Mouse (Mus musculus) frontal cortex, adult 2 months (tissue): ENCODE results near the gene Zmynd12. TPM values are rescaled to one million over a fixed set of nuclear protein-coding genes. Genes with fewer than 3 reads are reported as not detected.

Source experiments
- DNase-seq, 2 experiments: peaks; one replicate each; pipeline ENCODE4 v3.0.0; 2022; ENCODE audit warnings: low spot score in 1 of 2; ENCODE audit errors: extremely low spot score in 1 of 2
- polyA plus RNA-seq: library from polyadenylated mRNA; depleted of rRNA; stranded (reverse); fragments of >200 nt; gene quantifications from 2 replicates; pipeline ENCODE4 v1.2.3, GENCODE M21; 2012

Gene Zmynd12
- polyA plus RNA-seq, 1 experiment: 0.88 TPM

DNA sequence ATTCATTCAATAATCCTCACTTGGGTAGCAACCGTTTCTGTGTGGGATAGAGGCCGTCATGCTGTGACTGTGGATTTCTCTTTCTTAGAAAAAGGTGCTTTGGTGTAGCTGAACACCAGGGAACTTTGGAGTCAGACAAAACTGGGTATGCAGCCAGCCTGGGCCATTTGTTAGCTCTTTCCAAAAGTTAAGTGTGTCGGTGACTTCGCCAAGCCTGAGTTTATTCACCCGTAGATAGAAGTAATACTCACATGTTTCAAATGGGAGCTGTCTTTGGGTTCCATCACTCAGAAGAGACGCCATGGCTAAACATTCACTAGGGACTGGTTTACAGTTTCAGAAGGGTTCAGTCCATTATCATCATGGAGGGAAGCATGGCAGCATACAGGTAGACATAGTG, 24.6 kb downstream of the Zmynd12 start:
- no peak for DNase-seq

DNA sequence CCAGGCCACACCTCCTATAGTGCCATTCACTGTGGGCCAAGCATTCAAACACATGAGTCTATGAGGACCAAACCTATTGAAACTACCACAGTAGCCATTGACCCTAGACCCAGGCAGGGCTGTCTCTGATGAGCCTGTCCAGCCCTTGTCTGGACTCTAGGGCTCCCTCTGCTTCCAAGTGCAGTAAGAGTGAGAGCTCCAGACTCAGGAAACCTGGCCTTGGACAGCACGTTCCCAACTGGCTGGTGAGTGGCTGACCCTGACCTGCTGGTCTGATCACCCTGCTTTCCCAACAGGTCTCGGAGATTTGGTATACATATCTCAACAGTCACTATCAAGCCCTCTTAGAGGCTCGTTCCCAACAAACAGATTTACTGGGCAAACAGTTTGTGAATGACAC, 25.2 kb downstream of the Zmynd12 start:
- DNase-seq: no peak

DNA sequence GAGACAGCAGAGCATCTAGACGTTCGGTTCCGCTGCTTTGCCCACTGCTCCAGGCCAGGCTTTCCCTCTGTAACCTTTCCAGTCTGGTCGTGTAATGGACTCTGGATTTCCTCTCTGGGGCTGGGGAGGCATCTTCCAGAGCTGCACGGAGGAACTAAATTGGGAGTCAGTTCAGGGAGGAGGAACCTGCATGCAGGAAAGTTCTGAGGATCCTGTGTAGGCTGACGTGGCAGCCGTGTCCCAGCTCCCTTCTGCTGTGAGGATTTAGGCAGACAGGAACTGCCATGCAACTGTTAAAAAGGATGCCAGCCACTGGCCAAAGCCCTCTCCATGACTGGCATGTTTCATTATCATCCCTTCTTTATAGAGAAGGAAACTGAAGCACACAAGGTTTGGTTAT, 27.8 kb downstream of the Zmynd12 start:
- DNase-seq: no peak

DNA sequence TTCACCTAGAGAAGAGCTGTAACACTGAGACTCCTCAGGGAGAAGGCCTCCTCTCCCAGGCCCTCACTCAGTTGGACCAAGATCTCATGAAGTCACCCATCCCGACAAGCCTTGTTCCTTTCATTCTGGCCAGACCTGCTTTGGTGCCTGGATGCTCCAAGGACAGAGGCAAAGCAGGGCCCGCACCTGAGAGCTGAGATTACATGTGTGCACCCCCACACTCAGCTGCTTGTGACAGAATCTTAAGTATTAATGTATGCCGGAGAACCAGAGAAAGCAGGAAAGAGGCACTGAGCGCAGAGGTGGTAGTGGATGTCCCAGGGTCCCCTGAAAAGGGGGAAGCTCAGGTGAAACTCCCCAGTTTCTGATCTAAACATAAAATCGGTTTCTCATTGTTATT, 30.5 kb downstream of the Zmynd12 start:
- DNase-seq: no peak

DNA sequence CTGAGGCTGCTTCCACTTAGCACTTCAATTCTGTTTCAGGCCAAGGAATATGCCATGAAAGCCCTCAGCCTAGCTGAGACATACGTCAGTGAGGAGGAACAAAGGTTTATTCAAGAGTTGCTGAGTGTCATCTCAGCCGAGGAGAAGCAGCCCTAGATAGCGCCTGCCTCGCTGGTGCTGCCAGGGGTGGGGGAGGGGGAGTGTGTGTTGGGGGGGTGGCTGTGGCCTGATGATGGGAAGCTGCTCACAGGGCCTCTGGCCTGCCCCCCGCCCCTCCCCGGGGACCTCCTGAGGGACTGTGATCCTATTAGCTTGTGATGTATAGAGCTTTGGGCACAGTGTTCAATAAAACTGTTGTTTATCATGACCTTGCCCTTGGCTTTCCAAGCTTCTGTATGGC, 30.9 kb downstream of the Zmynd12 start:
- no peak for DNase-seq

DNA sequence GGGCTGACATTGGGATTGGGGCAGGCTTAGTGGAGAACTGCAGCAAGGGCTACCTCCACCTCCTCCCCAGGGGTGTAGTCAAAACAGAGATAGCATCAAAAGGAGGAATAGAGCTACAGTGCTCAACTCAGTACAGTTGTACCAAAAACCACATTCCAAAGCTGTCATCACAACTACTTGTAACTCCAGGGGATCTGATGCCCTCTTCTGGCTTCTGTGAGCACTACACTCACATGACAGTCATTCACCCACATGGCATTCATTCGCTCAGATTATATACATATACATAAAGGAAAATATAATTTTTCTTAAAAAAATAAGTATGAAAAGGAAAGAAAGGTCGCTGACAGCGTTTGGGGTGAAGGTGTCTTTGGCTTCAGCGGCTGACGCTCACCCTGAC, 37.7 kb downstream of the Zmynd12 start:
- DNase-seq: peak in 1 of 2 experiments; percentile 55

DNA sequence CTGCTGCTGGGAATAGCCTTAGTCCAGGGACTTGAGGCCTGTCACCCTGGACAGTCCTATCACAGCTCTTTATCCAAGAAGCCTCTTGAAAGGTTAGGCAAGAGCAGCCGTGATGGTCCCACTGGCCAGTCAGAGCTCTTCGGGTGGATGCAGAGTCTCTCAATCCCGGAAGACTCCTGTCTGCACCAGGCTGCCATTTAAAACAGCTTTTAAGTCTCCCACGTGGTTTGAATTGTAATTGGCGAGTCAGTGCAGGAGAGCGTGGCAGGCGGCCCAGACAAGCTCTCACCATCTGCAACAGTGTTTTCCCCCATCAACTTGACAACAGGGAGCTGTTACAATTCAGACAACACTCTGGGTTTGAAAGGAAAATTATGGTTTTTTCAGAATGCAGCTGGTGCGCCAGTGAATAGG, 38.1 kb downstream of the Zmynd12 start:
- DNase-seq: peak; percentile 71 to 89

DNA sequence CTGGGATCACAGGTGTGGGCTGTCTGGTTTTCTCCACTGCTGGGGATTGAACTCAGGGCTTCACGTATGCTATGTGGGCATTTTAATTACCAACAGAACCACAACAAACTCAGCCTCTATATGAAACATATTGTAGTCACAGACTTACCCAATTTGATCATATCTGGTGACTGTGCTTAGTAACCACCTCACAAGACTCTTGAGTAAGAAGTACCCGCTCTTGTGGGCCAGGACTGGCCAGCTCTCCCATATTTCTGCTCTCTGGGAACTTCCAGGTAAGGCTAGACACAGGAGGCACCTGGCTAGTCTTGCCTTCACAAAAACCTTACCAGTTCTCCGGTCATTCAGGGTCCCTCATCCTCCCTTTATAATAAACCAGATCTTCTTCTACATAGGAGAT, 39.8 kb downstream of the Zmynd12 start:
- no peak for DNase-seq

DNA sequence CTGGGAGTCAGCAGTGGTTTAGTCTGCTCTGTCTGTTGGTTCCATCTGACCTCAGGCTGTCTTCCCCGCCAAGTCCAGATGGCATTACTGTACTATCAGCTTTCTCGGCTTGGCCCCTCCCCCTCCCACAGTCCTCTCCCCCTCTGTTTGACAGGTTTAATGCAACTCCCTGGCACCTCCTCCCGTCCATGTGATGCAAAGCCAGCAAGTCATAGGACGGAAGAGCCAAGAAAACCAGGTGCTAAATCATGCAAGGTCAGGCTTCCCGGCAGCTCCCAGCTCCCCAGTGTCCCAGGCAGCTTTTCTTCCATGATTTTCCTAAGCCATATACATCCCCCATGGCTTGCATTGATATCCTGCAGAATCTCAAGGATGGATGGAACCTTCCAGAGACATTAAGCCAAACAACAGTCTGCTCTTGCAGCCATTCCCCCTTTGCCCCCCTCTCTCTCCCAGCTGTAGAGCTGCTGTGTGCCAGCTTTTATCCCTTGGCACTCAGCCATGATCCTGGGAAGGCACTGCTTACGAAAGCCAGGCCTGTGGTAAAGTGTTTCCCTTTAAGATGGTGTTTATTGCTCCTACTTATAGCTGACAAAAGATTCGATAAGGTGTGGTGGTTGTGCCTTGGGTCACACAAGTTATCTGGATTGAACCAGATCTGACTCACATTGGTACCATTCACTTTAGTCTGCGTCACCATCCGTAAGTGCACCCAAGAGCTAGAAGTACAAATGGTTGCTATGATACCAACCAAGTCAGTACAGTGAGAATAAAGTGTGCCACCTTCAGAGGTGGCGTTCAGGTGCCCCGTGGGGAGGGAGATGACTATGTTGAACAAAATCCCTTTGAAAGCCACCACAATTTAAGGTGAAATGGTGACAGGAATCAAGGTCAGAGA, 40.5 kb downstream of the Zmynd12 start:
- DNase-seq: peak in 1 of 2 experiments; percentile 28

DNA sequence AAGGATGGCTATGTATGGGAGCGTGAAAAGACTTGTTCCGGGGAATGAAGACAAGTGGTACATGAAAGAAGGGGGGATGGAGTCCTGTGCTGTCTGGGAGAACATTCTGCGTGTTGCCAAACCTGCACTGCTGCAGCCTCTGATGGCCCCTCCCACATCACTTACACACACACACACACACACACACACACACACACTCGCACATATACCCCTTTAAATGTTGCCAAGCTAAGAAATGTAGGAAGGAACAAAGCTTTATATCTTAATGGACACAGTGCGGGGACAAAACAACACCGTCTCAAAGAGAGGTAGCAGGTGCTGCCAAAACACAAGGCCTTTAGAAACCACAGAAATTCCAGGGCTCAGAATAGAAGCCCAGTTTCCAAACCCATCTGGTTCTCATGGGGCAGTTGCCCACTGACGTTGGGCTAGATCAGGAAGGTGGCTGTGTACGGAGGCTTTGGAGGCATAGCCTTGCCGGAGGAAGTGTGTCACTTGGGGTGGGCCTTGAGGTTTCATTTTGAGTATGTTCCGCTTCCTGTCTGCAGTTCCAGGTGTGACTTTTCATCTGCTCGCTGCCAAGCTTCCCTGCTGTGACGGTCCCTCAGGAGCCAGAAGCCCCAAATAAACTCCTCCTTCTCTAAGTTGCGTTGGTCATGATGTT, 41.3 kb downstream of the Zmynd12 start:
- no peak for DNase-seq

DNA sequence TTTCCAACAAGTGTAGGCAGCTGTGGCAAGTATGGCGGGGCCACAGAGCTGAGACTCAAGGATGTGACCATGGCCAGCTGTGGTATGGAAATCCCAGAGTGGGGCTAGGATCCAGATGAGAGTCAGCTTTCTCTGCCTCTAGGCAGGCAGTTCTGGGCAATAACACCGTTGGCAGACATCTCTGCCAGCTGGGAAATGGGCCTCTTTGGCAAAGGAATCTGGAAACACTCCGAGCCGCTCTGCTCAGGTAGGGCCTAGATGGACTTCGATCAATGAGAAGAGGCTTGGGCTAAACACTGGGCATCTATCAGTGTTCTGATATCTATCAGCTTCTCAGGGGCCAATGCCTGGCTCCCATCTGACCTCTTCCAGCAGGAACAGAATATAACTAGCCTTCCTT, 43.2 kb downstream of the Zmynd12 start:
- DNase-seq: no peak

DNA sequence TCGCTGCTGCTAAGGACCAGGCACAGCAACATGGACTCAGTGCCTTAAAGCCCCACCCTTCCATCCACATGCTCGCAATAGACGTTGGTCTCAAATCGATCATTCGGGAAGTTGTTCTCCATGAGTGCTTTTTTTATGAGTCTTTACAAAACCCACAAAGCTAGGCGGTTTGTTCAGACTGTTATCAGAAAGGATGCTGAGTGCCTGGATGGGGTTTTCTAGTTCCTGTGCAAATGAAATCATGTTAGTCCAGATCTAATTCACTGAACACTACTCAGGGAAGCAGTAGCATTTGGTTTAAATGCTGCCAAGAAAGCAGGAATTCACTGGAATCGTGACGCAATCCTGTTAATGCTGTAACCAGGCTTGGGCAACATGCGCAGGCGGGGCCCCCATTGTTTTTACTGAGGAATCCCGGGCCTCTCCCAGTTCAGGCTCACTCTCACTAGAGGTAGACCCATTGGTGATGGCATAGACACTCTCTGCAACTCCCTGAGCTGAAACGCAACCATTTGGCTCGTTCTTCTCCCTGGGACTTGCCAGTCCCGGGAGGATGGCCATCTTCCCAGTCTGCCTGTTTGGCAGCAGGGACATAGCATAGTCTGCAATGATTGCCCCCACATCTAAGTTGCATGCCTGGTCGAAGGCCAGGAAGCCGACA, 45.2 kb downstream of the Zmynd12 start:
- peak in 1 of 2 experiments; percentile 25 for DNase-seq

DNA sequence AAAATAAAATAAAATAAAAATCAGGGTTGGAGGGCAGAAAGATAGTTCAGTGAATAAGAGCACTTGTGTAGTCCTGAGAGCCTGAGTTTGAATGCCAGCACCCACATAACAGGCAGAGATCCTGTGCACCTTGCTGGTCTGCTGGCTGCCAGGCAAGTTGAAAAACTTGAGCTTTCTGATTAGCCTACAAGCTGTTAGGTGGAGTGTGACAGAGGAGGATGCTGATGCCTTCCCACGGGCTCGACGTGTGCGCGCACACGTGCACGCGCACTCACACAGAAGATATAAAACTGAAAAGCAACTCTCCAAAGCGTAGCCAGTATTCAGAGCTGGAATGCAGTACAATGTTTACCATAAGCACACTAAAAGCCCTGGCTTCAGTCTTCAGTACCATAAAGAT, 49.9 kb downstream of the Zmynd12 start:
- DNase-seq: no peak

DNA sequence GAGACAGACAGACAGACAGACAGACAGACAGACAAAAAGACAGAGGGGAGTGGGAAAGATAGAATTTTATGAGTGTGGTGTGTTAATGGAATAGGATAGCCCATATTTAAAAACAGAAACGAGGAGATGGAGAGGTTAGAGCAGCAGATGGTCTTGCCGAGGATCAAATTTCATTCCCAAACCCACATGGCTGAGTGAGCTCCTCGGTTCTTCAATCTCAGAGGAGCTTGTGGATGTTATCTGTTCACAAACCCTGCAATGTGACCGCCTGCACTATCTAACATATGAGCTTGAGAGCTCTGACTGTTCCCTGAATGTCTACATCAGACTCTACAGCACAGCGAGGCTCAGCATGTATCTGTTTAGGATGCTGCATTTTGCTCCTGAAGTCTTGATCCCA, 50.5 kb downstream of the Zmynd12 start:
- DNase-seq: no peak

DNA sequence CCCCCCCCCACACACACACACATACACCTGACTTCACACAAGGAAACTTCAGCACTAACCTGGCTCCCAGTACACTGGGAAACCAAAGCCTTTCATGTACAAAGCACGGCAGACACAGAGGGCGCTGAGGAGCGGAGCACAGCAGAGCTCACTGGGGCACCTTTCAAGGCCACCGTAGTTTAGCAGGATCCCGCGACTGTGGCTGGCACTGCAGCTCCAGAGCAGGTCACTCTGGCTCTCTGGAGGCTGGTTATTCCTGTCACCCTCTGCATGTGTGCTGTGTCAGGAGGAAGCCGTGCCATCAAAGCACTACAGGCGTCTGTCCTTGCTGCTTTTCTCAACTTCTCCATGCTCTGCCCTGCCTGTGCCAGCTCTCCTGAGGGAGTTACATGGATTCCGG, 60.4 kb downstream of the Zmynd12 start:
- DNase-seq: no peak

DNA sequence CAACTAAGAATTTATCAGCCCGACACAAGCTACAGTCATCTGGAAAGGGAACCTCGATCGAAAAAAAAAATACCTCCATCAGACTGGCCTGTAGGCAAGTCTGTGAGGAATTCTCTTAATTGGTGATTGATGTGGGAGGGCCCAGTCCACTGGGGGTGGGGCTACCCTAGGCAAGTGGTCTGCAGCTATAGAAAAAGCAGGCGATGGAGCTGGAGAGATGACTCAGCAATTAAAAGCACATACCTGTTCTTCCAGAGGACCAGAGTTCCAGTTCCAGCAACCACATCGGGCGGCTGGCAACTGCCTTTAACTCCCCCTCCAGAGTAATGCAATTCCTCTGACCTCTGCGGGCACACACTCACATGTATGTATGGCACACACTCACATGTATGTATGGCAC, 62.3 kb downstream of the Zmynd12 start:
- no peak for DNase-seq

DNA sequence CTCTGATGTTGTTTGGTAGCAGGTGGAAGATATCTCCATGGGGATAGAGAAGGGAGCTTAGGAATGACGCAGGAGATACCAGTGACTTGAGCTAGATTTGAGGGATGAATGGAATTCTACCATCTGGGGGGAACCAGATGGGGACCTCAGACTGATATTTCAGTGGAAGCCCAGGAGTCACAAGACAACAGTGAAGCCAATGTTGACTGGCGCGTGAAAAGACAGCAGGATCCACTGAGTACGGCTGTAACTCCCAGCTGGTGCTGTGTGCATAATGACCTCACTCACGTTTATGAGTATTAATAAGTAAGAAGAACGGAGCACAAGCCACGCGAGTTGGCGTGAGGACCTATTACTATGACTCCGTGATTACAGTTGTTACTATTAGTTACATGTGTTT, 67.1 kb downstream of the Zmynd12 start:
- DNase-seq: no peak

DNA sequence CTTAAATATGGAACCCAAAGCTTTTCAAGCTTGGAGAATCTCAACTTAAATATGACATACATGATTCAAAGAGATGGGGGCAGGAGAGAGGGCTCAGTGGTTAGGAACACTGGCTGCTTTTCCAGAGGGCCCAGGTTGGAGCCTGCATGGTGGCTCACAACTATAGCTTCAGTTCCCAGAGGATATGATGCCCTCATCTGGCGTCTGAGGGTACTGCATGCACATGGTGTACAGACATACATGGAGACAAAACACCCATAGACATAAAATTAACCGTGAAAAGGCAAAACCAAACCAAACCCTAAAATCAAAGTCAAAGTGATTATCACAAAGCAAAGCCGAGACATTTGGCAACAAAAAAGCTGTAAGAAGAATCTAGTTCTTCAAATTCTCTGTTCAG, 68.2 kb downstream of the Zmynd12 start:
- peak in 1 of 2 experiments; percentile 50 for DNase-seq

DNA sequence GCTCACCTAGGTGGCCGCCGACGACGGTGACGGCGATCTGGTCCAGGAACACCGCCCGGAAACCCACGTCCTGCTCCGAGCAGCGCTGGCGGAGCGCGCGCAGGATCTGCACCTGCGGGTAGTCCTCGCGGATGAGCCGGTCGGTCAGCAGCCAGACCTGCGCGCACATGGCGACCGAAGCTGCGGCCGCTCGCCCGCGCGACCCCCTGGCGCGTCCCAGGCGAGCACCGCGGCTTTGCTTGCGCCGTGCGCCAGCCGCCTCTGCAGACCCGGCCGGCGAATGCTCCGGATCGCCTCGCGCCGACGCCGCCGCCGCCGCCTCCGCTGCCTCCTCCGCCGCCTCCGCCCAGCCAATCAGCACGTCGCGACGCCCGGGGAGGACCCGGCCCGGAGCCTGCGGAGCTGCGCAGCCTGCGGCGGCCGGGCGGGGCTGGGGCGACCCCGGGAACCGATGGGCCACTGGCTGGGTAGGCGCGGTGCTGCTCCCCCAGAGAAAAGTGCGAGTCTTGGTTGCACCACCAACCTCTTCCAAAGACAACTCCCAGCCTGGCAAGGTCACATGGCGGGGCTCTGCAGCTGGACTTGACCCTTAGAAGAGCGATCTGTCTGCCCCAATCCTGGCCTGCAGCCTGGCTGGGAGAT, 69.8 kb downstream of the Zmynd12 start, which contains the start of gene Rimkla:
TSS of gene Rimkla (minus strand) at position 338 of the 642 bp plus-strand sequence.
- DNase-seq: peak in 1 of 2 experiments; percentile 55

DNA sequence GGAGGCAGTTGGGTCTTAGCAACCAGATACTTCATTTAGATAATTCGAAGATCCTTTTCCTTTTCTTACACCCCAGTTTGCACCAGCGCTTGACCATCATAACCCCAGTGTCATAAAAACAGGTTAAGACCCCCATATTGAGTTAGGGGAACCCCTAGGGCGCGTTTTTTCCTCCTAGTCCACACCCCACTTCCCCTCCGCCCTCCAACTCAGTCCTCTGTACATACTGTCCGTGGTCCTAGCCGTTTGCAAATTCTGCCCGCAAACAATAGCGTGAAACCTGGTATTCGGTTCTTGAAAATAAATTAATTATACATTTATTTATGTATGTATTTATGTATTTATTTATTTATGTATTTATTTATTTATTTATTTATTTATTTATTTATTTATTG, 70.3 kb downstream of the Zmynd12 start:
- DNase-seq: no peak

DNA sequence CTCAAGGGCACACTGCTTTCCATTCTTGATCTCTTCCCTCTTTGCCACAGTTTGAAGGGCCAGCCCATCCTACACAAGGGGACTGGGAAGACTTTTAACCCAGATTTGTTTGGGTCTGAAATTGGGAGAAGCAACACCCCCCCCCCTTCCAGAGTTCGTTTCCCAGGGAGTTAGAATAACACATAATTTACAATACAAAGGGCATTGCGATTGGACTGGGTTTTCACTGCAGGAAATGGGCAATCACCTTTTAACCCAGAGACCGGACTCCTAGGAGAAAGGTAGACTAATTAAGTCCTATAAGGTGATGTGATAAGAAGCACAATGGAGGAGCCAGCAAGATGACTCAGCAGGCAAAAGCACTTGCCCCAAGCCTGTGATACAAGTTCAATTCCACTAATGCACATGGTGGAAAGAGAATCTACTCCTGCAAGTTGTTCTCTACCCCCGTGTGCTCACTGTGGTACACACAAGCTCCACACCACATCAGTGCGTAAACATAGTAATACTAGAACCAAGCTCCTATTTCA, 75.8 kb downstream of the Zmynd12 start:
- no peak for DNase-seq
